Comparison of ENCODE assay signal across 11 mouse cellular contexts in the genomic region with DNA sequence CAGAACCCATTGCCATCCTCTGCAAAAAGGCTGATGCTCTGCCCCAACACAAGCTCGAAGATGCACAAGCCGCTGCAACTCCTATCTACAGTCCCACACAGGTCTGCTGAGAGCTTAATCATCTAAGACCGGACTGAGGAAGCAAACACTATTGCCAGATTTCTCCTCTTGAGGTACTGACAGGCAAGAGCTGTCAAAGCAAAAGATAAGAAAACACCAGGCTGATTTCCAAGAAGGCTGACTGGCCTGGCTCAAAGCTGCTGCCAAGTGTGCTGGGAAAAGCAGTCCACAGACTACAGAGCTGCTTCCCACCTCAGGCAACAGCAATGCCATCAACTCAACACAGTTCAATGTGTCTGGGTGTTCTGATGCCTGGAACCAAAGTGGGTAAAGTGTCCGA. TPM values are rescaled to one million over a fixed set of nuclear protein-coding genes. Genes with fewer than 3 reads are reported as not detected.
DNase-seq lines count a peak whose midpoint lies in the region; ATAC-seq and TF ChIP-seq lines count a peak whose summit lies in the region.
"Had no signal": no experiment of that assay in that cellular context is flagged by ENCODE, and none has a peak within 500 bp of the region (broad histone marks: within the 10 kb centered on the region; RNA-seq: fewer than 3 reads in every experiment).

No protein-coding gene starts in this region.

- no peak overlapping the region for H3K9ac ChIP-seq in limb, embryonic 15.5 days
- no peak overlapping the region for H3K9ac ChIP-seq in stomach, postnatal 0 days (ENCODE audit: low read length)
- no peak overlapping the region for H3K9ac ChIP-seq in forebrain, embryonic 16.5 days (replicated peaks; ENCODE audit: low read depth, low read length)
- H3K9ac ChIP-seq: neural tube, embryonic 12.5 days had no signal

- peak; percentile 18 to 29 for DNase-seq in spleen, postnatal 36 days (ENCODE audit: low spot score in 2 of 2)
- no peak for DNase-seq in spleen, postnatal 4 days (ENCODE audit: low spot score in 2 of 2)
- peak; percentile 84 to 90 for DNase-seq in heart, adult 18-20 months
- DNase-seq in stomach, postnatal 0 days (ENCODE audit: low spot score), result peak; percentile 33
- DNase-seq in gastrocnemius, adult 18-20 months (ENCODE audit: low spot score), result no peak
- no peak for DNase-seq in cerebellum, postnatal 36 days
- DNase-seq: gastrocnemius, postnatal 36 days; left cerebral cortex, postnatal 4 days had no signal

- TF ChIP-seq CTCF in stomach, postnatal 0 days (IDR thresholded peaks at IDR 0.05; ENCODE audit: low read depth), result no peak

- 87% methylated on average over 4 of the region's 4 CpGs for WGBS in limb, embryonic 15.5 days
- WGBS in stomach, postnatal 0 days, result 60% methylated on average over 4 of the region's 4 CpGs
- 77% methylated on average over 4 of the region's 4 CpGs for WGBS in forebrain, embryonic 16.5 days

- ATAC-seq in limb, embryonic 15.5 days (ENCODE audit: insufficient number of reproducible peaks, low FRiP score, low TSS enrichment, low read depth), result no peak
- no peak for ATAC-seq in stomach, postnatal 0 days (ENCODE audit: low FRiP score, low TSS enrichment)
- ATAC-seq in forebrain, embryonic 16.5 days, result no peak

- H3K36me3 ChIP-seq in limb, embryonic 15.5 days, result no peaks in the 10 kb centered on the region
- H3K36me3 ChIP-seq in stomach, postnatal 0 days (ENCODE audit: control insufficient read depth, insufficient read depth, low read length), result no peaks in the 10 kb centered on the region
- no peaks in the 10 kb centered on the region for H3K36me3 ChIP-seq in forebrain, embryonic 16.5 days (ENCODE audit: control insufficient read depth, insufficient read depth)
- H3K36me3 ChIP-seq: neural tube, embryonic 12.5 days had no signal

- no peak overlapping the region for H3K4me3 ChIP-seq in limb, embryonic 15.5 days
- H3K4me3 ChIP-seq in stomach, postnatal 0 days (ENCODE audit: low read depth, low read length), result no peak overlapping the region
- no peak overlapping the region for H3K4me3 ChIP-seq in forebrain, embryonic 16.5 days (replicated peaks; ENCODE audit: low read length)
- H3K4me3 ChIP-seq: neural tube, embryonic 12.5 days had no signal

- H3K27ac ChIP-seq in limb, embryonic 15.5 days, result 0 out of 2 replicates have a peak overlapping the region, but pooled peaks have one; percentile 22
- H3K27ac ChIP-seq in stomach, postnatal 0 days (replicated peaks), result no peak overlapping the region
- H3K27ac ChIP-seq in forebrain, embryonic 16.5 days (ENCODE audit: low read length), result no peak overlapping the region
- H3K27ac ChIP-seq: neural tube, embryonic 12.5 days had no signal

- no peaks in the 10 kb centered on the region for H3K9me3 ChIP-seq in limb, embryonic 15.5 days
- no peaks in the 10 kb centered on the region for H3K9me3 ChIP-seq in stomach, postnatal 0 days (ENCODE audit: control insufficient read depth, low read length)
- H3K9me3 ChIP-seq in forebrain, embryonic 16.5 days (ENCODE audit: control insufficient read depth, low read length), result no peaks in the 10 kb centered on the region

- peaks cover 8% of the 10 kb centered on the region for H3K4me1 ChIP-seq in limb, embryonic 15.5 days
- 0 out of 2 replicates have a peak, but pooled peaks cover 6% of the 10 kb centered on the region for H3K4me1 ChIP-seq in stomach, postnatal 0 days (replicated peaks; ENCODE audit: control insufficient read depth, insufficient read depth)
- no peaks in the 10 kb centered on the region for H3K4me1 ChIP-seq in forebrain, embryonic 16.5 days (replicated peaks; ENCODE audit: control insufficient read depth, insufficient read depth, low read length)
- H3K4me1 ChIP-seq: neural tube, embryonic 12.5 days had no signal

- H3K4me2 ChIP-seq in limb, embryonic 15.5 days, result no peak overlapping the region
- H3K4me2 ChIP-seq in stomach, postnatal 0 days (replicated peaks; ENCODE audit: low read depth), result no peak overlapping the region
- no peak overlapping the region for H3K4me2 ChIP-seq in forebrain, embryonic 16.5 days (ENCODE audit: low read length)
- H3K4me2 ChIP-seq: neural tube, embryonic 12.5 days had no signal

- no peaks in the 10 kb centered on the region for H3K27me3 ChIP-seq in limb, embryonic 15.5 days
- no peaks in the 10 kb centered on the region for H3K27me3 ChIP-seq in stomach, postnatal 0 days (ENCODE audit: control insufficient read depth, insufficient read depth, low read length)
- no peaks in the 10 kb centered on the region for H3K27me3 ChIP-seq in forebrain, embryonic 16.5 days (replicated peaks; ENCODE audit: control insufficient read depth, insufficient read depth, low read length)
- H3K27me3 ChIP-seq: neural tube, embryonic 12.5 days had no signal

- no peak for TF ChIP-seq EP300 in stomach, postnatal 0 days (optimal IDR thresholded peaks at IDR 0.05)

RNA-seq across cellular contexts. Expression of gene Sgms1, which starts 17.1 kb away (rescaled TPM):
- 10 to 100 TPM; 55.3 to 63.9 TPM for total RNA-seq in heart, adult 18-20 months (2021)
- 45.6 and 49.8 TPM in 2 replicates for polyA plus RNA-seq in limb, embryonic 15.5 days (2015; fragmentation: Nextera tagmentation; extraction: Ambion mirVana)
- 27.2 and 29.3 TPM in 2 replicates for polyA plus RNA-seq in stomach, postnatal 0 days (2015; fragmentation: Nextera tagmentation; extraction: Ambion mirVana)
- 14.0 and 16.3 TPM in 2 replicates for polyA plus RNA-seq in forebrain, embryonic 16.5 days (2015; fragmentation: Nextera tagmentation; extraction: Ambion mirVana)
- total RNA-seq in gastrocnemius, adult 18-20 months (2021), result 10 to 100 TPM; 55.6 to 56.4 TPM

Comparison
In these comparisons a context has a peak if more than half of its experiments do, and no peak if none do; other contexts are left out.
1. DNase-seq: peak in spleen, postnatal 36 days (2 of 2), heart, adult 18-20 months (2 of 2) and stomach, postnatal 0 days (single experiment); none in spleen, postnatal 4 days (0 of 2), gastrocnemius, adult 18-20 months (single experiment) and cerebellum, postnatal 36 days (0 of 2).